Mouse (Mus musculus) liver, adult 2 months (tissue): ENCODE measurements around the gene Znhit1.

Experiments used
- CTCF ChIP-seq: fragments of 200-500 bp; IDR thresholded peaks from 2 replicates; pipeline ENCODE4 v1.5.1; 2011; ENCODE audit warnings: low read depth, low read length, control low read depth
- POLR2A ChIP-seq: fragments of 200-500 bp; IDR thresholded peaks from 2 replicates; pipeline ENCODE4 v1.6.1; 2011; ENCODE audit warnings: low read length, control low read depth; ENCODE audit not compliant: insufficient read depth; ENCODE audit errors: extremely low read depth

DNA sequence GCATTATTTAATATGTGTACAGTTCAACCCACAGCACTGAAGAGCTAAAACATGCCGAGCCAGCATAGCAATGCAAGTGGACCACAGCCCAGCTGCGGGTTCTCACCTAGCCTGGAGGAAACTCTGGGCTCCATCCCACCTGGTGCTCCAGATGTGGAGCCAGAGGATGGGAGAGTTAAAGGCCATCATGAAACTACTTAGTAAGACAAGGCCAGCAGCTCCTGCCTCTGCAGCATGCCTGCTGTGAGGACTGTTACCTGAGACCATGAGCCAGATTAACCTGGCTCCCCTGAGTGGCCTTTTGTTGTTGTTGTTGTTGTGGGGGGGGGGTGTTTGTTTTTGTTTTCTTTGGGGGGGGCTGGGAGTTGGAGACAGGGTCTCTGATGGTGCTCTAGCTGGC is 44.4 kb downstream of the Znhit1 start:
- TF ChIP-seq CTCF (no peak), POLR2A (no peak)
